Mouse (Mus musculus) limb, embryonic 14.5 days (tissue): Measurements from ENCODE around the gene Dhx37. TPM values are rescaled to one million over a fixed set of nuclear protein-coding genes. Genes with fewer than 3 reads are reported as not detected.

Source experiments
- ATAC-seq: fragments of 200-750 bp; cut with Nextera tagmentation; 2 replicates; pipeline ENCODE4 v1.8.0; 2017; ENCODE audit warnings: low read depth, moderate number of reproducible peaks, moderate TSS enrichment; ENCODE audit not compliant: low FRiP score
- DNase-seq: peaks from one replicate; pipeline ENCODE4 v3.0.0-alpha.2; 2015; ENCODE audit warnings: low spot score
- H3K27ac ChIP-seq: fragments of 300-500 bp; sonication (generic); replicated peaks from 2 replicates; pipeline ENCODE4 v1.5.1; 2014; ENCODE audit warnings: low read depth, mild to moderate bottlenecking, low read length, moderate library complexity, mixed read lengths
- H3K27me3 ChIP-seq: fragments of 300-500 bp; sonication (generic); 2 replicates; pipeline ENCODE4 v1.6.1; 2014; ENCODE audit warnings: low read length, mixed read lengths; ENCODE audit not compliant: control insufficient read depth, insufficient read depth
- H3K36me3 ChIP-seq: fragments of 300-500 bp; sonication (generic); 2 replicates; pipeline ENCODE4 v1.6.1; 2014; ENCODE audit warnings: mild to moderate bottlenecking, low read length, moderate library complexity, mixed read lengths; ENCODE audit not compliant: control insufficient read depth, insufficient read depth
- H3K4me1 ChIP-seq: fragments of 300-500 bp; sonication (generic); 2 replicates; pipeline ENCODE4 v1.6.1; 2014; ENCODE audit warnings: antibody characterized with exemption, low read length, mixed read lengths; ENCODE audit not compliant: control insufficient read depth, insufficient read depth
- H3K4me2 ChIP-seq: fragments of 300-500 bp; sonication (generic); replicated peaks from 2 replicates; pipeline ENCODE4 v1.6.1; 2014; ENCODE audit warnings: low read depth, mild to moderate bottlenecking, low read length, moderate library complexity; ENCODE audit not compliant: severe bottlenecking
- H3K4me3 ChIP-seq: fragments of 300-500 bp; sonication (generic); replicated peaks from 2 replicates; pipeline ENCODE4 v1.5.1; 2014; ENCODE audit warnings: low read length
- H3K9ac ChIP-seq: fragments of 300-500 bp; sonication (generic); 2 replicates; pipeline ENCODE4 v1.6.1; 2014; ENCODE audit warnings: mild to moderate bottlenecking, low read depth, low read length, moderate library complexity; ENCODE audit not compliant: severe bottlenecking
- H3K9me3 ChIP-seq: fragments of 300-500 bp; sonication (generic); 2 replicates; pipeline ENCODE4 v1.6.1; 2016; ENCODE audit warnings: low read length; ENCODE audit not compliant: control insufficient read depth
- POLR2A ChIP-seq: fragments of 200-500 bp; IDR thresholded peaks from 2 replicates; pipeline ENCODE4 v1.8.0; 2012; ENCODE audit warnings: inconsistent platforms, mild to moderate bottlenecking, moderate library complexity, borderline replicate concordance; ENCODE audit not compliant: insufficient read depth, insufficient read length; ENCODE audit errors: extremely low read depth
- WGBS: fragments of 180-500 bp; shearing (Covaris S2); extraction: QIAGEN DNeasy Blood & Tissue Kit; methylation state at CpG from one replicate; pipeline ENCODE4 v1.1.7; 2014; 5-methylcytosine and 5-hydroxymethylcytosine counted together
- polyA plus RNA-seq, 2 experiments: library from polyadenylated mRNA; depleted of rRNA in 1 of 2; stranded (reverse) in 1 of 2; unstranded in 1 of 2; fragments of >200 nt; fragmentation: Nextera tagmentation in 1 of 2; extraction: Ambion mirVana in 1 of 2; gene quantifications; 2 replicates each; pipeline versions ENCODE4 v1.2.1 to v1.2.3; 2012 to 2014

Dhx37 gene
- polyA plus RNA-seq, 2 experiments: 5.4 to 21.9 TPM

- no peaks in the 10 kb centered on the region for H3K27me3 ChIP-seq
- H3K4me3 ChIP-seq: peak overlapping the region; percentile 58
- no peak for TF ChIP-seq POLR2A
- peak overlapping the region; percentile 82 for H3K4me2 ChIP-seq
- WGBS: under 1% methylated on average over 31 of the region's 31 CpGs
- no peaks in the 10 kb centered on the region for H3K36me3 ChIP-seq
- H3K27ac ChIP-seq: peak overlapping the region; percentile 86
- peak overlapping the region; percentile 61 for H3K9ac ChIP-seq
- peaks cover 12% of the 10 kb centered on the region for H3K4me1 ChIP-seq
- H3K9me3 ChIP-seq: no peaks in the 10 kb centered on the region
- ATAC-seq: peak; percentile 72
- DNase-seq: peak; percentile 90
These were observed 28.2 kb downstream of the Dhx37 start for GRCm38 (mm10) chr5:125405546-125406248.

DNA sequence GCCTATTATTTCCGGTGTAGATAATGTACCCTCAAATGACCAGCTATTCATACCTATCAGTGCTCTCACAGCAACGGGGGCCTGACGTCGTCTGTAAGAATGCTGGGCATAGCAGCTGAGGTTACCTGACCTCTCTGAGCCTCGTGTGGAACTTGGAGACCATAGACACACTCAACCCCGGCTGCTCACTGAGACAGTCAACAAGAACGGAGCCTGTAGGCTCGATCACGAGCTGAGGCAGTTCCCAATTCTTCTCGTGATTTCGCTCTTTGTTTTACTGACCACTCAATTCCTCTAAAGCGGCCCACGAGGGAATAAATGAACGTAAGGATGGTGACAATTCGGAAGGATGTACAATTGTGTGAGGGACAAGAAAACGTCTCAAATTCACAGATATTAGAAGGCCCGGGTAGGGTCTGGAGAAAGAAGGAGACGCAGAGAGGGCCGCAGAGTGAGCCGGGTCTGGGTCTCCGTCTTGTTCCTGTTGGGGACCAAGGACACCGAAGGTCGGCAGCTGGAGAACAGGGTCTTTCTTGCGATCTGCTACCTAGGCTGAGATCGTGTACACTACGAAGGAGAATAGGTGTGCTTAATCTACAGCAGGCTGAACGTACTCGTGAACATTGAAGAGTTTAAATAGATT, 28.9 kb downstream of the Dhx37 start:
- DNase-seq: peak; percentile 76
- TF ChIP-seq POLR2A: no peak
- H3K4me2 ChIP-seq: peak overlapping the region; percentile 82
- peak overlapping the region; percentile 86 for H3K27ac ChIP-seq
- H3K36me3 ChIP-seq: no peaks in the 10 kb centered on the region
- peak; percentile 17; the same call in 1 of the 2 replicates for ATAC-seq
- H3K9ac ChIP-seq: peak overlapping the region; percentile 61
- no peaks in the 10 kb centered on the region for H3K9me3 ChIP-seq
- peak overlapping the region; percentile 58 for H3K4me3 ChIP-seq
- H3K27me3 ChIP-seq: no peaks in the 10 kb centered on the region
- under 1% methylated on average over 28 of the region's 28 CpGs for WGBS
- peaks cover 12% of the 10 kb centered on the region for H3K4me1 ChIP-seq

DNA sequence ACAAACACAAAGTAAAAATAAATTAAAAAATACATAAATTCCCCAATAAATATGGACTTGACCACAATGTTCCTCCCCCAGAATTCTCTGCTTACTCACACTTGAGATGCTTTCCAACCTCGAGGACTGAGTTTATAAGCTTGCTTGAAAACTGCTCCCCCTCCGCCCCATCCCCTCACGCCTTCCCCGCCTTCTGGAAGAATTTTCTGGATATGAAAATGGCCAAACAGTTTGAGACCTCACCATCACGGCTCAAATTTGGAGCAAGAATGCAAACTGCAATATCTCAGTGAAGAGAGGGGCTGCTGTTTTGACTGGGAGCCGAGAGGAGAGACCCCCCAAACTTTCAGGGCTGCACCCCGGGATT, 29.4 kb downstream of the Dhx37 start:
- DNase-seq (peak; percentile 45), ATAC-seq (no peak)
- H3K36me3 ChIP-seq: no peaks in the 10 kb centered on the region
- no peaks in the 10 kb centered on the region for H3K27me3 ChIP-seq
- no peak for TF ChIP-seq POLR2A
- WGBS: 1% methylated on average over 7 of the region's 7 CpGs
- H3K4me3 ChIP-seq: peak overlapping the region; percentile 58
- peaks cover 12% of the 10 kb centered on the region for H3K4me1 ChIP-seq
- H3K9ac ChIP-seq: peak overlapping the region; percentile 61
- peak overlapping the region; percentile 82 for H3K4me2 ChIP-seq
- peak overlapping the region; percentile 86 for H3K27ac ChIP-seq
- H3K9me3 ChIP-seq: no peaks in the 10 kb centered on the region

- DNase-seq (peak; percentile 90), ATAC-seq (0 out of 2 replicates have a peak, but pooled peaks have one; percentile 25)
- Histone ChIP-seq H3K9ac (no peak overlapping the region), H3K27me3 (no peaks in the 10 kb centered on the region), H3K9me3 (no peaks in the 10 kb centered on the region), H3K4me2 (peak overlapping the region; percentile 51), H3K27ac (no peak overlapping the region), H3K4me1 (peaks cover 12% of the 10 kb centered on the region), H3K4me3 (peak overlapping the region; percentile 58), H3K36me3 (no peaks in the 10 kb centered on the region)
- TF ChIP-seq POLR2A: no peak
- 16% methylated on average over 31 of the region's 31 CpGs for WGBS
These were observed 30.1 kb downstream of the Dhx37 start for GRCm38 (mm10) chr5:125403481-125404465.

GRCm38 (mm10) chr5:125402991-125403390, 30.9 kb downstream of the Dhx37 start:
- Histone ChIP-seq H3K27me3 (no peaks in the 10 kb centered on the region), H3K4me1 (peaks cover 12% of the 10 kb centered on the region), H3K4me2 (no peak overlapping the region), H3K36me3 (no peaks in the 10 kb centered on the region), H3K9ac (no peak overlapping the region), H3K9me3 (no peaks in the 10 kb centered on the region), H3K4me3 (no peak overlapping the region), H3K27ac (no peak overlapping the region)
- no peak for TF ChIP-seq POLR2A
- DNase-seq: no peak
- ATAC-seq: no peak
- WGBS: 53% methylated on average over 6 of the region's 6 CpGs
